Mouse (Mus musculus): ENCODE results near the gene Rpl14. TPM values are rescaled to one million over a fixed set of nuclear protein-coding genes. Genes with fewer than 3 reads are reported as not detected.

Gene Rpl14
- total and polyA plus RNA-seq, 3 experiments, result 1,081 to 2,026 (median 1,346) TPM

DNA sequence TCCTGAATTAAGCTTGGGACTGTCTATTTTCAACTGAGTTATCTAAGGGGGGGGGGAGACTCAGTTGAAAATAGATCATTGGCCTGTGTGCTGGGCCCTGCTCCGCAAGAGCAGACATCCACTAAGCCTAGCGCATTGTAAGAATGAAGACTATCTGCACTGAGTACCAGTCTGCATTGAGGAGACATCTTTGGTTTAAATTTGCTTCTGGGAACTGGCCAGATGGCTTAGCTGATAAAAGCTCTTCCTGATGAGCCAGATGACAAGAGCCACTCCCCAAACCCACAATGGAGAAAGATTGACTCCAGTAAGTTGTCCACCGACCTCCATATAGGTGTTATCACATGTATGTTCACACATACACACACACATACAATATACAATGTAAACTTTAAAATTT is 7.7 kb upstream of the Rpl14 start:
- dilution Hi-C loops (cut with MboI; ENCODE audit: extremely low pct_ligation_motif_present, extremely low pct_unique_long_range_greater_than_20kb, low sequenced_read_pairs), result no loop called here
- peaks cover 0 to 4% of the 10 kb centered on the region in 2 experiments; a peak in 1 of 4 replicates for H3K4me1 ChIP-seq (ENCODE audit: control insufficient read depth in 1 of 2, insufficient read depth in 2 of 2)
- H3K36me3 ChIP-seq (replicated peaks in 1 of 2; ENCODE audit: control insufficient read depth in 1 of 2, insufficient read depth in 1 of 2, low read length in 1 of 2), result no peaks in the 10 kb centered on the region

GRCm38 (mm10) chr9:120564247-120564646 is 7.0 kb upstream of the Rpl14 start:
- Histone ChIP-seq H3K9me3 (replicated peaks; ENCODE audit: low read length) (no peaks in the 10 kb centered on the region), H3K4me3 (replicated peaks in 1 of 3; ENCODE audit: low read depth in 2 of 3, low read length in 2 of 3, poor library complexity in 1 of 3) (no peak overlapping the region), H3K4me1 (ENCODE audit: control insufficient read depth in 1 of 2, insufficient read depth in 2 of 2) (peaks cover 0 to 4% of the 10 kb centered on the region in 2 experiments; a peak in 1 of 4 replicates), H3K27me3 (replicated peaks) (no peaks in the 10 kb centered on the region), H3K79me2 (replicated peaks; ENCODE audit: control insufficient read depth, extremely low read depth, insufficient read depth, poor library complexity, severe bottlenecking) (no peaks in the 10 kb centered on the region), H3K36me3 (replicated peaks in 1 of 2; ENCODE audit: control insufficient read depth in 1 of 2, insufficient read depth in 1 of 2, low read length in 1 of 2) (no peaks in the 10 kb centered on the region), H3K9ac (ENCODE audit: insufficient read depth, low read depth) (no peak overlapping the region), H3K27ac (ENCODE audit: insufficient read depth, low read depth) (no peak overlapping the region), H3K4me2 (ENCODE audit: insufficient read depth, low read depth, poor library complexity, severe bottlenecking) (no peak overlapping the region)
- TF ChIP-seq E2F4 (IDR thresholded peaks at IDR 0.05; ENCODE audit: insufficient replicate concordance, low read depth, low read length) (no peak), ZNF384 (IDR thresholded peaks at IDR 0.05; ENCODE audit: low read depth, low read length) (peak; percentile 85)
- dilution Hi-C loops (cut with MboI; ENCODE audit: extremely low pct_ligation_motif_present, extremely low pct_unique_long_range_greater_than_20kb, low sequenced_read_pairs), result no loop called here
- no peak for DNase-seq (ENCODE audit: extremely low read depth)
- in situ Hi-C loops (cut with MboI; ENCODE audit: low pct_ligation_motif_present, low pct_unique_long_range_greater_than_20kb, low sequenced_read_pairs), result no loop called here

More for the DNA sequence above, 7.7 kb upstream of the Rpl14 start:
- Histone ChIP-seq H3K4me2 (ENCODE audit: insufficient read depth, low read depth, poor library complexity, severe bottlenecking) (no peak overlapping the region), H3K9me3 (replicated peaks; ENCODE audit: low read length) (no peaks in the 10 kb centered on the region), H3K4me3 (replicated peaks in 1 of 3; ENCODE audit: low read depth in 2 of 3, low read length in 2 of 3, poor library complexity in 1 of 3) (no peak overlapping the region), H3K9ac (ENCODE audit: insufficient read depth, low read depth) (no peak overlapping the region), H3K79me2 (replicated peaks; ENCODE audit: control insufficient read depth, extremely low read depth, insufficient read depth, poor library complexity, severe bottlenecking) (no peaks in the 10 kb centered on the region), H3K27ac (ENCODE audit: insufficient read depth, low read depth) (no peak overlapping the region), H3K27me3 (replicated peaks) (no peaks in the 10 kb centered on the region)
- no peak for DNase-seq (ENCODE audit: extremely low read depth)
- TF ChIP-seq POLR2A (IDR thresholded peaks at IDR 0.05; ENCODE audit: low read depth, low read length) (no peak), GABPA (IDR thresholded peaks at IDR 0.05; ENCODE audit: insufficient replicate concordance, low read depth, low read length) (no peak), MAZ (IDR thresholded peaks at IDR 0.05; ENCODE audit: low read depth, low read length) (no peak), HCFC1 (IDR thresholded peaks at IDR 0.05; ENCODE audit: low read depth, low read length) (no peak), CHD2 (IDR thresholded peaks at IDR 0.05; ENCODE audit: low read length) (no peak), TCF12 (IDR thresholded peaks at IDR 0.05; ENCODE audit: low read depth, low read length) (no peak), MXI1 (IDR thresholded peaks at IDR 0.05; ENCODE audit: low read depth, low read length) (no peak), BHLHE40 (IDR thresholded peaks at IDR 0.05; ENCODE audit: low read depth, low read length) (no peak), EP300 (IDR thresholded peaks at IDR 0.05; ENCODE audit: low read length) (no peak), JUN (IDR thresholded peaks at IDR 0.05; ENCODE audit: insufficient read depth, low read depth, low read length) (no peak), ZMIZ1 (IDR thresholded peaks at IDR 0.05; ENCODE audit: low read depth, low read length) (no peak), RAD21 (IDR thresholded peaks at IDR 0.05; ENCODE audit: low read depth, low read length) (no peak), POLR2AphosphoS2 (IDR thresholded peaks at IDR 0.05; ENCODE audit: low read depth, low read length) (no peak), RCOR1 (conservative IDR thresholded peaks at IDR 0.05; ENCODE audit: low read depth, low read length) (no peak), IRF4 (IDR thresholded peaks at IDR 0.05; ENCODE audit: low read depth, low read length) (no peak), MAFK (IDR thresholded peaks at IDR 0.05; ENCODE audit: insufficient replicate concordance, low read length) (no peak)
- in situ Hi-C loops (cut with MboI; ENCODE audit: low pct_ligation_motif_present, low pct_unique_long_range_greater_than_20kb, low sequenced_read_pairs), result no loop called here
